Mouse (Mus musculus): ENCODE data around the gene Car9.

DNA sequence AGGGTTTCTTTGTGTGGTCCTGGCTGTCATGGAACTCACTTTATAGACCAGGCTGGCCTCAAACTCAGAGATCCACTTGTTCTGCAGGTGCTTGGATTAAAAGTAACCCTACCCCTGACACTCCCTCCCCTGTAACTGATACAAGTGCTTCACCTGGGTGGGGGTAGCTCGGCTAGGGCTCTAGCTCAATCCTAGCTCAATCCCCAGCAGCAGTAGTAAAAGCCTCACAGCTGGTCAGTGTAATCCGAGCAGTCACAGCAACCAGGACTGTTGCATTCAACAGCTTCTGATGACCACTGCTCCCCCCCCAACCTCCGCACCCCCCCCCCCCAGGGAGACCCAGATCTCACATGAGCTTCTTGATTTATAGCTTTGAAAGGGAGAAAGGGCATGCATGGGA is 35.3 kb downstream of the Car9 start:
- TF ChIP-seq POLR2A (IDR thresholded peaks at IDR 0.05; ENCODE audit: insufficient read depth, low read depth, low read length) (no peak), CTCF (IDR thresholded peaks at IDR 0.05; ENCODE audit: insufficient read depth, low read depth, low read length) (no peak)

All from olfactory bulb, adult 2 months (tissue).